Mouse (Mus musculus): ENCODE data around the gene Pkn1.

GRCm38 (mm10) chr8:83694369-83695160, 4.4 kb downstream of the Pkn1 start:
- TF ChIP-seq CTCF (IDR thresholded peaks at IDR 0.05; ENCODE audit: low read depth, low read length) (no peak), TAL1 (conservative IDR thresholded peaks at IDR 0.05; ENCODE audit: low read depth, low read length) (no peak), GATA1 (IDR thresholded peaks at IDR 0.05; ENCODE audit: borderline replicate concordance, low read length) (no peak), GATA2 (IDR thresholded peaks at IDR 0.05; ENCODE audit: borderline replicate concordance, low read depth, low read length) (no peak)
